Mouse (Mus musculus): ENCODE data around the gene Baz1b.

DNA sequence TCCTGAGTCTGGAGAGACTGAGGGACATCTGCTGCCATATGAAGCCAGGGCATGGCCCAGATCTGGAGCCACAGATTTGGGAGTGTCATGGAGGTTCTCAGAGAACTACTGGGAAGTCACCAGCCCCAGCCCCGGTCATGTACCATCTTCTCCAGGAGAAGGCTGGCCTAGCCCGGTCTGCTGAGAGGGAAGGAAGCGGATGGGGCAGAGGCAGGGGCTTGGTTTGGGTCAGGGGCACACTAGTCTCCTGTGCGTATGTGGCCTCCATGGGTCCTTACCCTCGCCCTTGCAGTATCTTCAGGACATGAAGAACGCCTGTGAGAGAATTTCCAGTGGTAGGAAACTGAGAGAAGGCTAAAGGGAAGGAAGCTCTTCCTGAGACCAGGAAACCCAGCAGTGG is 103.6 kb downstream of the Baz1b start:
- TF ChIP-seq POLR2A (IDR thresholded peaks at IDR 0.05; ENCODE audit: extremely low read depth, insufficient read depth, low read length) (no peak), CTCF (IDR thresholded peaks at IDR 0.05; ENCODE audit: low read depth, low read length) (no peak)

Data from liver, adult 2 months (tissue).